Mouse (Mus musculus): ENCODE measurements at regions not wholly inside any gene's neighbourhood (a gene's known extent, or its start where the extent isn't known, plus 50 kb on each side); places are given as distances from the start of the nearest gene placed in this dataset.

- DNase-seq (ENCODE audit: low spot score in 2 of 2) = no peak
Measured at GRCm38 (mm10) chr6:89256630-89257292, 105.7 kb downstream of the Plxna1 start.

- DNase-seq (ENCODE audit: low spot score in 2 of 2) = no peak
Measured at GRCm38 (mm10) chr6:89257416-89257815, 105.0 kb downstream of the Plxna1 start.

- DNase-seq (ENCODE audit: low spot score in 2 of 2) = no peak
Measured at GRCm38 (mm10) chr6:89258140-89258539, 104.3 kb downstream of the Plxna1 start.

GRCm38 (mm10) chr6:89259406-89259994, 102.9 kb downstream of the Plxna1 start:
- DNase-seq (ENCODE audit: low spot score in 2 of 2) = no peak

- DNase-seq (ENCODE audit: low spot score in 2 of 2) = no peak
Measured at GRCm38 (mm10) chr6:89262958-89263357, 99.5 kb downstream of the Plxna1 start.

GRCm38 (mm10) chr6:89265296-89265695, 97.1 kb downstream of the Plxna1 start:
- no peak for DNase-seq (ENCODE audit: low spot score in 2 of 2)

All from frontal cortex, postnatal 14 days (tissue).